ENCODE assay signal across 29 mouse cellular contexts in genomic region chr12:29792998-29793397, GRCm38 (mm10).
DNase-seq lines count a peak whose midpoint lies in the region; ATAC-seq lines count a peak whose summit lies in the region.
"Had no signal": no experiment of that assay in that cellular context is flagged by ENCODE, and none has a peak within 500 bp of the region (broad histone marks: within the 10 kb centered on the region; RNA-seq: fewer than 3 reads in every experiment).

No protein-coding gene starts in this region.

- no peak overlapping the region for H3K9ac ChIP-seq in hindbrain, embryonic 13.5 days
- no peak overlapping the region for H3K9ac ChIP-seq in hindbrain, embryonic 16.5 days (ENCODE audit: low read depth, low read length)
- no peak overlapping the region for H3K9ac ChIP-seq in neural tube, embryonic 13.5 days
- H3K9ac ChIP-seq in neural tube, embryonic 15.5 days (replicated peaks), result no peak overlapping the region
- H3K9ac ChIP-seq: liver, embryonic 13.5 days; neural tube, embryonic 12.5 days had no signal

- WGBS in hindbrain, embryonic 13.5 days, result 66% methylated on average over 5 of the region's 5 CpGs
- 68% methylated on average over 5 of the region's 5 CpGs for WGBS in hindbrain, embryonic 16.5 days
- 64% methylated on average over 5 of the region's 5 CpGs for WGBS in neural tube, embryonic 13.5 days
- WGBS in neural tube, embryonic 15.5 days, result 73% methylated on average over 5 of the region's 5 CpGs

- no peaks in the 10 kb centered on the region for H3K27me3 ChIP-seq in hindbrain, embryonic 13.5 days
- H3K27me3 ChIP-seq in hindbrain, embryonic 16.5 days (replicated peaks; ENCODE audit: control insufficient read depth, insufficient read depth, low read length), result no peaks in the 10 kb centered on the region
- H3K27me3 ChIP-seq in neural tube, embryonic 13.5 days, result no peaks in the 10 kb centered on the region
- H3K27me3 ChIP-seq in neural tube, embryonic 15.5 days (replicated peaks), result no peaks in the 10 kb centered on the region
- H3K27me3 ChIP-seq: liver, embryonic 13.5 days; megakaryocyte, embryonic 14.5 days; neural tube, embryonic 12.5 days had no signal

- H3K4me2 ChIP-seq in hindbrain, embryonic 13.5 days, result no peak overlapping the region
- no peak overlapping the region for H3K4me2 ChIP-seq in hindbrain, embryonic 16.5 days (ENCODE audit: low read length)
- H3K4me2 ChIP-seq in neural tube, embryonic 13.5 days, result no peak overlapping the region
- no peak overlapping the region for H3K4me2 ChIP-seq in neural tube, embryonic 15.5 days
- H3K4me2 ChIP-seq: liver, embryonic 13.5 days; neural tube, embryonic 12.5 days had no signal

- no peak for ATAC-seq in hindbrain, embryonic 13.5 days (ENCODE audit: low FRiP score)
- no peak for ATAC-seq in hindbrain, embryonic 16.5 days
- ATAC-seq in neural tube, embryonic 13.5 days (ENCODE audit: low read depth), result no peak
- ATAC-seq in neural tube, embryonic 15.5 days (ENCODE audit: low FRiP score), result no peak
- ATAC-seq: intestine, embryonic 16.5 days; lung, postnatal 0 days; Patski had no signal

- no peak for DNase-seq in neural tube, embryonic 10.5 days (ENCODE audit: extremely low spot score, low spot score)
- DNase-seq in liver, result no peak
- DNase-seq in frontal cortex, postnatal 25 days (ENCODE audit: low spot score in 2 of 2), result no peak
- DNase-seq: adrenal gland, postnatal 14 days; cerebellum, adult 2 months; cerebellum, postnatal 14 days; gastrocnemius, postnatal 14 days; heart, postnatal 14 days; kidney, adult 9 months; kidney, postnatal 10 days; layer of hippocampus, postnatal 36 days; left cerebral cortex, postnatal 4 days; liver, embryonic 13.5 days; lung, adult 18-20 months; lung, postnatal 4 days; right cerebral cortex, adult 18-20 months; thymus, adult 18-20 months; thymus, postnatal 25 days had no signal

- H3K9me3 ChIP-seq in hindbrain, embryonic 13.5 days, result no peaks in the 10 kb centered on the region
- no peaks in the 10 kb centered on the region for H3K9me3 ChIP-seq in hindbrain, embryonic 16.5 days (ENCODE audit: control insufficient read depth, low read length)
- no peaks in the 10 kb centered on the region for H3K9me3 ChIP-seq in neural tube, embryonic 13.5 days
- H3K9me3 ChIP-seq in neural tube, embryonic 15.5 days (replicated peaks), result no peaks in the 10 kb centered on the region
- H3K9me3 ChIP-seq: liver, embryonic 13.5 days; megakaryocyte, embryonic 14.5 days; neural tube, embryonic 12.5 days had no signal

- peak overlapping the region; percentile 56 for H3K27ac ChIP-seq in hindbrain, embryonic 13.5 days
- H3K27ac ChIP-seq in hindbrain, embryonic 16.5 days (ENCODE audit: low read depth, low read length), result no peak overlapping the region; the same call in 1 of the 2 replicates
- H3K27ac ChIP-seq in neural tube, embryonic 13.5 days (replicated peaks), result peak overlapping the region; percentile 94
- peak overlapping the region; percentile 24; the same call in 1 of the 2 replicates for H3K27ac ChIP-seq in neural tube, embryonic 15.5 days (replicated peaks)
- H3K27ac ChIP-seq: liver, embryonic 13.5 days; neural tube, embryonic 12.5 days; stomach, postnatal 0 days had no signal

- H3K4me3 ChIP-seq in hindbrain, embryonic 13.5 days, result no peak overlapping the region
- no peak overlapping the region for H3K4me3 ChIP-seq in hindbrain, embryonic 16.5 days (ENCODE audit: low read length)
- no peak overlapping the region for H3K4me3 ChIP-seq in neural tube, embryonic 13.5 days
- no peak overlapping the region for H3K4me3 ChIP-seq in neural tube, embryonic 15.5 days (replicated peaks)
- H3K4me3 ChIP-seq: erythroblast, embryonic 14.5 days; liver, embryonic 13.5 days; megakaryocyte, embryonic 14.5 days; neural tube, embryonic 12.5 days had no signal

- peaks cover 53% of the 10 kb centered on the region for H3K4me1 ChIP-seq in hindbrain, embryonic 13.5 days (replicated peaks)
- H3K4me1 ChIP-seq in hindbrain, embryonic 16.5 days (ENCODE audit: control insufficient read depth, insufficient read depth, low read depth, low read length), result peaks cover 15% of the 10 kb centered on the region
- peaks cover 48% of the 10 kb centered on the region for H3K4me1 ChIP-seq in neural tube, embryonic 13.5 days (replicated peaks)
- peaks cover 41% of the 10 kb centered on the region for H3K4me1 ChIP-seq in neural tube, embryonic 15.5 days
- H3K4me1 ChIP-seq: liver, embryonic 13.5 days; megakaryocyte, embryonic 14.5 days had no signal

- no peaks in the 10 kb centered on the region for H3K36me3 ChIP-seq in hindbrain, embryonic 13.5 days
- no peaks in the 10 kb centered on the region for H3K36me3 ChIP-seq in hindbrain, embryonic 16.5 days (ENCODE audit: control insufficient read depth, insufficient read depth, low read length)
- H3K36me3 ChIP-seq in neural tube, embryonic 13.5 days, result no peaks in the 10 kb centered on the region
- no peaks in the 10 kb centered on the region for H3K36me3 ChIP-seq in neural tube, embryonic 15.5 days
- H3K36me3 ChIP-seq: liver, embryonic 13.5 days; neural tube, embryonic 12.5 days had no signal
